Mouse (Mus musculus): Measurements from ENCODE around the gene 1700088E04Rik.

DNA sequence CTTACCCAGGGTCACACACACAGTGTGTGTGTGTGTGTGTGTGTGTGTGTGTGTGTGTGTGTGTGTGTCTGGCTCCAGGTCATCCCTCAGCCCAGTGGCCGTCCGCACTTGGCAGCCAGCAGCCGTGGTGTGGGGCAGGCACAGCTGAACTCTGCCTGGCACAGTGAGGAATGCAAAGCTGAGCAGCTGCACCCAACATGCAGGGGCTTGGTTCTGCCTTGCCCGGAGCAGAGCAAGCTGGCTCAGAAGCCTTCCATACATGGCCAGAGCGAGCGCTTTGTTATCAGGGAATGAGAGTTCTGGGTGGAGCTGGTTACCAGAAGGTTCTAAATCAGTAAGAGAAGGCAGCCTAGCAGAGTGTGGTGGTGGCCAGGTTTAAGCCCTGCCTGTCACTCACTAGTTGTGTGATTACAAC, 43.4 kb downstream of the 1700088E04Rik start:
- TF ChIP-seq CTCF (IDR thresholded peaks at IDR 0.05; ENCODE audit: extremely low read depth, insufficient read length, insufficient replicate concordance, low read depth, low read length) (no peak), POLR2A (IDR thresholded peaks at IDR 0.05; ENCODE audit: low read depth, low read length) (no peak)

All from small intestine, adult 2 months (tissue).